Mouse (Mus musculus): Measurements from ENCODE around the gene Nhsl2.

DNA sequence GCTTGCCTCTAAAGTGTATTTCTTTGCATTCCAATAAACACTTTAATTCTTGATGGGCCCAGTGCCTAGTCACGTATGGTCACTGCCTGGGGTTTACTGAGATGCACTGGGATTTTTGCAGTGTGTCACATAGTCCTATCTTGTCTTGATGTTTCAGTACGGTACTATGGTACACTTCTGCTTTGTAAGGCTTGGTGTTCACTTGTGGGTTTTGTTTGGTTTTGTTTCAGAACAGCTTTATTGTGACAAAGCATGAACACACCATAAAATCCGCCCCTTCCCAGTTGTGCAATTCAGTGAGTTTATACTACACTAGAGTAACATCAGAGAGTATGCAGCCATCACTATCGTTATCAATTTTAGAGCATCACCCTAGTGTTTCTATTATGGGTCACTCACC is 204.8 kb downstream of the Nhsl2 start:
- no peak for TF ChIP-seq POLR2A (IDR thresholded peaks at IDR 0.05; ENCODE audit: insufficient read depth, low read length)
- TF ChIP-seq EP300 (IDR thresholded peaks at IDR 0.05; ENCODE audit: insufficient read depth, low read depth, low read length) = no peak
